Mouse (Mus musculus): ENCODE results near the gene Dennd1a.

Dennd1a gene

DNA sequence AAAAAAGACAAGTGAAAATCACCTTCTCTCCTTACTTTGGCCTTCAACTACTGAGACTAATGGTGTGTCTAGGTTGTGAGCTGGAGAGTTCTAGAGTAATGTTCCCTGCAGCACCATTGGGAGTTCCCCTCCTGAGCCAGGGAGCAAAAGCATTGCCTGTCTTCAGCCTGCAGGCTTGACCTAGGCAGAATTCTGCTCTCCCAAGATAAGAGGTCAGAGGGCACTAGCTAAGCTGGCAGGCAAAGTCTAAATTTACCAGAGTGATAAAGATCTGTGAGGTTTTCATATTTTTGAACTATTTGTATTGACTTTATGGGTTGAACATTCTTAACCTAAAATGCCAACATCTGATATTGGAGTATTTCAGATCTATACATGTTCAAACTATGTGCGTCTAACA is 125.7 kb downstream of the Dennd1a start:
- no peak for DNase-seq

DNA sequence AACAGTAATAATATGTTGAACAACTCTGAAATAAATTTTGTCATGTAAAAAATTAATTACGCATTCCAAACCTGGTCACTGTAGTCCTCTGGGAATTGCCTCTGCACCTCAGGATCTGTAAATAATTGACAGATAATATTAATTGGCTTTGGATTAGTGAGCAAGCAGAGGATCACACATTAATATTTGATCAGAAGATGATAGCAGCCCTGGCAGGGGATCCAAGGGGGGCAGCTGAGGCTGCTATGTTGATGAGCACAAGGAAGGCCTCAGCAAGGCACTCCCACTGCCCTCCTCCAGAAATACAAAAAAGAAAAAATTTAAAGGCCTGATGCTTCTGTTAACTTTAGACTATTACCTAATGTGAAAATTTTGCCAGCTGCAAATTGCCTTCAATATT is 127.5 kb downstream of the Dennd1a start:
- no peak for DNase-seq

DNA sequence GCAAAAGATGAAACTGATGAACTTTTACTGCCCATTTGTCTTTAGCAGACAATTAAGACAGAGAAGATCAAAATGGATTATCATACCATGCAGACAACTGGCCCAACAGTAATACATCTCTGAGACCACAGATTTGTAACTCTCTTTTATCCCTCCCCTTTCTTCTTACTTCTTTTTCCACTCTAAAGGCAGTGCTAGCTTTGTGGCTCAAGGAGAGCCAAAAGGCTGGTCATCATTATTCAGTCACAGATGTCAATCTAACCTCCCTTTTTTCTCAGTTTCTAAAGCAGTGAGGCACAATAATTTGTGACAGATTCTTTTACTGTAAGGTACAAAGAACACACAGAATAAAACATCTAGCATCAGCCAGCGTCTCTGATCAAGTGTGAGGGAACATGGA is 130.2 kb downstream of the Dennd1a start:
- DNase-seq: no peak

DNA sequence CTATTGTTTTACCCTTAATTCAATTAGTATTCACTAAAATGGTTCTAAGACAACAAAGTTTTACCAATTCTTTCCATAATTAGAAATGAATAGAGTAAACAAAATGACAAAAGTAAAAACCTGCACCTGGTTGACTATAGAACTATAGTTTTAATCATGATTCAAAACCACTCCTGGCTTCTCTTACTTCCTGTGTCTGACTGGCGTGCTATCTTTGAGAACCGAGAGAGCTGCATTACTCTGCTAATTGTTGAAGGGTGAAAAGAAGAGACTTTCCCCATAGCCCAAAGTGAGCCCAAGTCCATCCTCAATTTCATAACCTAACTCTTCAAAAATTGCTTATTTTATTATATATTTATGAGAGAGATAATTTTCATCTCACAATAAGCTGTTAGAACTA is 131.2 kb downstream of the Dennd1a start:
- DNase-seq: no peak

DNA sequence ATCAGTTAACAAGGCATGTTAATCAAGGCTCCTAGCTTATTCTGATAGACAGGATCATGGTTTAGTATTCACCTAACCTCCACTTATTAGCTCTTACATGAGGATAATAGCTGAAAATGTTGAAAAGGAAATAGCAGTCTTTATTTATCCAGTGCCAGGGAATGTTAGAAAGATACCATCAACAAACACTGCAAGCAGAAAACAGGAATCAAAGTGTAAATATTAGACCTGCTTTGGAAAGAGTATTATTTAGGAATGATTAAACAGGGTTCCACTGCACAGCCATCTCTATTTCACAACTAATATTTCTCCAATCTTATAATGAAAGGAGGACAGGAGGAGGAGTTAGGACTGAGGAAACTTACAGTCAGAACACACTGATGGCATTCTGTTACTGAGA is 142.4 kb downstream of the Dennd1a start:
- DNase-seq: no peak

DNA sequence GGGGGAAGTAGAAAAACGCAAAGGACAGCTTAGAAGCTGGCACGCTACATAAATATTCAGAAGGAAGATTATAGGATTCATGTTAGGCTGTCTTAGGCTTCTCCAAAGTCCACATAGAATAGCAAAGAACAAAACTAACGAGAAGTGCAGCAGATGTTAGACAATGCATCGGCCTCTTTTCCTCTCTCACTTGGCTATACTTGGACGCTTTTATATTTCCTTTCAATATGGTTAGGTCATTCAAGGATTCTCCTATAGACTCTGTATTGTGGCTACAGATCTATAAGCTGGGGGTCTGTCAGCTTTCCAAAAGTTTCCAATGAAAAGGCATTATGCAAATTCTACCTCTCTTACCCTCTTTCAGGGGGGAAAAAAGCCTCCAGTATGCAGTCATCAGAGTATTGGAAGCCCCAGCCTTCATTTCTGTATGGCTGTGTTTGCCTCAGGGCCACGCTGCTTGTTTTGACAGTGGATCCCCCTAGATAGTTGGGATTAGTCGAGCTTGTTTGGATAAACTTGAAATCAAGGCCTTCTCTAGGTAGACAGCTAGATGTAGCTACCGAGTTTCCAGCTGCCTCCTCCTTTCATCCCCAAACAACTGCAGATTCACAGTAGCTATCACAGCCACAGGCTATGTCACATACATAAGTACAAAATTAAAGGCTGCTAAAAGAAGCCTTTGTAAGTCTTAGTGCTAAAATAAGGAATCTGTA is 143.0 kb downstream of the Dennd1a start:
- DNase-seq: no peak

DNA sequence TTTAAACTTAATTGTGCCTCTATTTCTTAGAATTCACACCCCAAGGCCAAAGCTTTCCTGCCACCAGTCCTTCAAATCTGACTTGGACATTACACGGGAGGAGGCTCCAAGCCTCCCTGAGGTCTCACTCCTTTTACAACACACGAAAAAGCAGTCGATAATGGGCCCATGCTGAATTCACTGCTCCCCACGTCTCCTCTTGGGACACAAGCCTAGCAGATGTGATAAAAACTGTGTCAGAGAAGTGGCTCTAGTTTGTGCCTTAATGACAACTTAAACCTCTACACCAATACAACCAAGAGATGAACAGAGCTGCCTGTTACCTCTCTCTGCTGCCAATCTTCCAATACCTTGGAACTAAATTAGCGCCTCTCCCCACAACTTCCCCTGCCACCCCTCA is 144.3 kb downstream of the Dennd1a start:
- no peak for DNase-seq

DNA sequence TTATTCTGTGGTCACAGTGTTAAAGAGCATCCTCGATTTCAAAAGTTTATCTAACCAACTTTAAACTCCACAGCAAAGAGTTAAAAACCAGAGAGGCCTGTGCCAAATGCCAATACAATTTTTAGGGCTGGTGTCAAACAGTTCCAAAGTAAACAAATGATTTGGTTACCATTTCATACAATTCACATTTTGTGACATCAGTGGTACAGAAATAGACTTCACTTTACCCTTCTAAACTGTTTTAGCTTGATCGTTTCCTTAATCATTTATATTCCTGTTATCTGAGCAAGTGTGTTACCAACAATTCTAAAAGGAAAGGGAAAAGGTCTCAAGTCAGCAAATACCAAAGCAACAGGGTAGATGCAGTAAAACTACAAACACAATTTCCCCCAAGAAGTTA is 145.0 kb downstream of the Dennd1a start:
- no peak for DNase-seq

DNA sequence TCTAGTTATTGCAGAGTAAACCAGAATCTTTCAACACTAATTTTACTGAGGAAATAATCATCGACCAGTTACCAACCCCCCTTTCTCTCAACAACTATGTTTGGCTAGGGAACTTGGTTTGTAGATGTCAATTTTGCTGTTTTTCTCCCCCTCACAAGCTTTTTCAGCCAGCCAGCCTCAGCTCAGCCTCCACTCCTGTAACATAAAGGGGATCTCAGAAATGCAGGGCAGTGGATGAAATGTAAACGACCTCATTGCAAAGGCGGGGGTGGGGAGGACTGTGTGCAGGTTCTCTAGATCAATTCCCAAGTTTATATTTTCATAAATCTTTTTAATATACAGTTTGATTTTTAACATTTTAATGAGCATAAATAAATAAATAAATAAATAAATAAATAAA is 147.7 kb downstream of the Dennd1a start:
- DNase-seq: no peak

DNA sequence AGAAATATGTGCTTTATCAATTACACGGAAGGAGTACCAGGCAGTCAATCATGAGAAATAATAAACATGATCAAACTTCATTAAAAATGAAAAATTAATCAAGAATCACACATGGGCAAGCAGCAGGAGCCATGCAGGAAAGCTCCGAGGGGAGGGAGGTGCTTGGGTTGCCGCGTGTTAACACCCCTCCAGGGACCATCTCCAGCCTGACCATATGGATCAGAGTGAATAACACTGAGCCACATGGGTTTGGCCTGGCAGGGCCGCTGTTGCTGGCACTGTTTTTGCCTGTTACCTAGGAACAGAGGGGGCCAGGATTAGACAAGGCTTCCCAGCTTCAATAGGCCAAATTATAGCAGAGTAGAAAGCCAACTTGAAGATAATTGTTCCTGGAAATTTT is 150.1 kb downstream of the Dennd1a start:
- no peak for DNase-seq

DNA sequence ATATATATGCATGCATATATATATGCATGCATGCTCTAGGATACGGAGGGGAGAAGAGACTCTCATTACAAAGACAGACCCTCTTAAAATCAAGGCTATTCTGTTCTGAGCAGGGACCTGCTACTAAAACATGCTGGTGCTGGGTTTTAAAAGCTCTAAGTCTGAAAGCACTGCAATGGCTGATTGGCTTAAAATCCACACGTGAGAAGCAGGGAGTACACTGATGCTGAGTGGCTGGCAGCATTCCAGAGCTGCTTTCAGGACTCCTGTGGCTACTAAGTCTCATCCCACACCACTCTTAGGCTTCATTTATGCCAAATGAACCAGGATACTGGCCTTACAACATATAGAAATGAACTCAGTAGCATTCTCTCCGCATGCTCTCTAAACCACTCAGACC is 151.8 kb downstream of the Dennd1a start:
- no peak for DNase-seq

DNA sequence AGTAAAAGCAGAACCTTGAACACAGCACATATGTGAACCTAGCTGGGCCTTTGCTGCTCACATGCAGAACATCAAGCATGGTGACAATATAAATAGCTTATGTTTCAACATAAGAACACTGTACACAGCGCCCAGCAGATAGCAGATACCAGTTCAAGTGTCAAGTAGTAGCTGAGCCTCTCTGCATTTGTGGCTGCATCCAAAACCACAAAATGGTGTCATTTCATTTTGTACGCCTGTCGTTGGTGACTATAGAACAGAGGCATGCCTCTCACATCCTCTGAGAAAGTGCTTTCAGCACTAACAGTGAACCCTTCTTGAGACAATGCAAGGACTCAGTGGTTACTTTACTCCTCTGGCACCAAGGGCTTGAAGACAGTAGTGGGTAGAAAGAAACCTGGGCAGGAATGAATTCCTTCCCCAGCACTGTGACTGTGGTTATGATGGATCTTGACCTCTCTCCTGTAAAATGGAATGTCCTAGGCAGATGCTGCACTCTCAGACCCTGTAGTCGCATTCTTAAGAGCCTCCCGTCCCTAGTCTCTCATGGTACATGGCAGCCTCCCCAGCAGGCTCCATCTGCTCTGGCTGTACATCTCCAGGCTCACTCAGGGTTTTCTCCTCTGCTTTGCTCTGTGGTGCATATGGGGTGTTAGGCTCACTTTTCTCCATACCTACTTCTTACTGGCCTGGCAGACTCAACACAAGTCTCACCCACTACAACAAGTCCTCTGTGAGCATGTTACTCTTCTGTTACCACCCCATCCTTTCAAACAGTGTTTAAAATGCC is 154.0 kb downstream of the Dennd1a start:
- peak; percentile 9 for DNase-seq

DNA sequence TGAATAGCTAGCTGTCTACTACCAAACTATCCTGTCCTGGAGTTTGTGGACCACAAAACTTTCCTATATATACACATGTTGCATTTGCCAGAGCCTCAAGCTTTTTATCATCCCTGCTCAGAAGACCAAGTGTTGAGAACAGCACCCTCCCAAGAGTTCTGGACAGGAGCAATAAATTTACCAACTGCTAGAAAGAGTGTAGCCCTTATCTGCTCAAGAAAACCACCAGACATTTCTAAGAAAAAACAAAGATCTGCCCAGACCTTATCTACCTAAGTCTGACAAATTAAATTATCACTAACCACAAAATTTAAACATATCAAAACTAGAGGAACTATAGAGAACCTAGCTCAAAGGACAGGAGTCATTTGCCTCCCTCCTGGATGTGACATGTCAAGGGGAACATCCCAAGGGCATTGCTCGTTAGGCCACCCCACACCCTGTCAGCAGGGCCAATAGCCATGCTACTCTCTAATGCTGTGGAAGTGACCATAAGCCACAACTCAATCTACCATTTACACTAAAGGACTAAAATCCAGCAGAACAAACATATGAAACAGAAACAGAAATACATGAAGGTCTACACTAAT is 154.9 kb downstream of the Dennd1a start:
- no peak for DNase-seq

DNA sequence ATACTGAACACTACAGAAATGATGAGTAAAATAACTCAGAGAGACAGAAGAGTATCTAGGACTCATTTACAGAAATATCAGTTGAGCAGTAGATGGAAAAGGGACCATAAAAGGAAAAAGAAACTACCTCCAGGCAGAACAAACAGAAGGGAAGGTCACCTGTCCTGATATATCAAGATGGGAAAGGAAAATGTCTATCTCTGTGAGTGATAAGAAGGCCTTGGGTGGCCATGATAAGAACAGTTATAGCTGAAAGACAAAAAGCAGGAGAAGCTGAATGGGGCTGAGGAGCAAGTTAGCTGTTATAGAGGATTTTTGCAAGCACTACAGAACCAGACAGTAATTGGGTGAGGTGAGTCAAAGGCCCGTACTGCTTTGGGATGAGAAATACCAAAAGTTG is 155.7 kb downstream of the Dennd1a start:
- DNase-seq: no peak

DNA sequence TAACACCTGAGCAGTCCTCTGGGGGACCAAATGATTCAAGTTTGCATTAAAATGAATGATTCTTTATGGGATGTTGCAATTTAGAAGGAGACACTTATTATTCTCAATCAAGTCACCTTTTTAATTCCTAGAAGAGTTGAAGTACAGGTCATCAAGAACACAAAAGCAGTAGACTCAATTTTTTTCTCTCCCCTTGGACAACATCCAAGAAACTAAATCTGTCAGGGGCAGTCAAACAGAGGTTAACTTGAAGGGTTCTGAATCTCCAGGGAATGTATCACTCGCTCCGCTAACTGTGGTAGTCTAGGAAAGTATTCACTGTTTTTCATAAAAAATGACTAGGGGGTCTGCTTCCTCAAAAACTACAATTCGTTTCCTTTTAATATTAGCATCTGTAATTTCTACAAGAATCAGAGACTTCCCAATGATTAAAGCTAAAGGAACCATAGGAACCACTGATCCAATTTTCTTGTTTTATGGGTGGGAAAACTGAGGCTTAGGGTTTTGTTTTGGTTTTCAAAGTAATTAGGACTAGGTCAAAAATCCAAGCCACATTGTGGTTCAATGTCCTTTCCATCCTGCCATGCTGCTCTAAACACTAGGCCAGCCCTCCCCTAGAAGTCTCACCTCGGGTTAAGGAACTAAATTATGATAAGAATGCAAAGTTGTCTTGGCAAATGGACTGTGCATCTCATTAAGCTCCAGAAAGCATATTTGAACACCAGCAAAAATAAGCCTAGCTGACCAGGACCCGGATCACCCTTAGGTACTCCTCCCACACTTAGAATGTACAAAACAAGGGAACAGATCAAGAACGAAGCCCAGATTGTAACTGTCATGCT is 157.0 kb downstream of the Dennd1a start:
- DNase-seq: no peak

DNA sequence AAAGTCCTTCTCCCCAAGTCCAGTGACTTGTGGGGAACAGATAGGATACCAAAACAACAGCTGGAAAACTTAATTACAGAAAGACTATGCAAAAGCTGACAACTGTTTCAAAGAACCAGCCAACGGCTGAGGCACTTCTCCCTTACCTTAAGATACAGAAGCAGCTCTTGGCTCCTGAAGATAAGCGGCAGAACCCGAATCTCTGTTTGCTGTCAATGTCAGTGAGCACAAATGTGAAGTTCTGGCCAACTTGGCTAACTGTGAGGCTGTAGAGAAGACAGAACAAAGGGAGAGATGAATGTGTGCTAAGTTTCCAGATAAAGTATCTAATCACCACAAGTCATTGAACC is 160.8 kb downstream of the Dennd1a start:
- no peak for DNase-seq

DNA sequence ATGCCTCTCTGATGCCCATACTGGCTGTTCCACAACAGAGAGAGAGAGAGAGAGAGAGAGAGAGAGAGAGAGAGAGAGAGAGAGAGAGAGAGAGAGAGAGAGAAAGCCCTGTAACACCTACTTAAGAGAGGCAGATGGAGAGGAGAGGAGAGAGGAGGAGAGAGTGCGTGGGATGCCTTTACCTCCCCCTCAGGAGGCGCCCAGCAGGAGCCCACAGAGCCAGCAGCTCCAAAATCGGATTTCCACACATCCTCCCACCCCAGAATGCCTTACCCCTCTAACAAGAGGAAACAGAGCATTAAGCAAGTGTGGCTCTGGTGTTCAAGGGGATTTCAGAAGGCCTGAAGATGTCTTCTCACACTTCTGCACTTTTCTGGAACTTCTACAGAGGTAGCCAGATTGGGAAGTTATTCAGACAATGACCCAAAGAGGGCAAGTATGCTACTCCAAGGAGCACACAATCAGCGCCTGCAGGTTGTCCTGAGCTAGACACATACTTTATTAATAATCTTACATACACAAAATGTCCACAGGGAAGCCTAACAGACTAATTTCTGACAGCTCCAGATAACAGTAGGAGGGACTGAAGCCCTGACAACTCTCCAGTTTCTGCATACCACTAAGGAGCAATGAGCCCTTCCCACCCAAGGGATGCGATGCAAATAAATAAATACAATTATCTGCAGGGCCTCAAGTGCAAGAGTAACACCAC is 161.4 kb downstream of the Dennd1a start:
- DNase-seq: no peak

DNA sequence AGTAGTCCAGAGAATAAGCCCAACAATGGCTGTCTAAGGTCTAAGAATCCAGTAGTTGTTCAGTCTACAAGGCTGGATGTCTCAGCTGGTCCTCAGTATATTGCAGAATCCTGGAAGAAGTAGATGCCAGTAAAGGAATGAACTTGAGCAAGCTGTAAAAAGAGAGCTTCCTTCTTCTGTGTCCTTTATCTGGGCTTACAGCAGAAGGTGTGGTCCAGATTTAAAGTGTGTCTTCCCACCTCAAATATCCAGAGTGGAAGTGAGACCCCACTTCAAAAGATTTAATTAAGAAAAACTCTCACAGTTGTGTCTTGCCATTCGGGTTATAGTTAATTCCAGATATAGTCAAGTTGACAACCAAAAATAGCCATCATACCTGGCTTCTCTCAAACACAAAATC is 162.5 kb downstream of the Dennd1a start:
- no peak for DNase-seq

DNA sequence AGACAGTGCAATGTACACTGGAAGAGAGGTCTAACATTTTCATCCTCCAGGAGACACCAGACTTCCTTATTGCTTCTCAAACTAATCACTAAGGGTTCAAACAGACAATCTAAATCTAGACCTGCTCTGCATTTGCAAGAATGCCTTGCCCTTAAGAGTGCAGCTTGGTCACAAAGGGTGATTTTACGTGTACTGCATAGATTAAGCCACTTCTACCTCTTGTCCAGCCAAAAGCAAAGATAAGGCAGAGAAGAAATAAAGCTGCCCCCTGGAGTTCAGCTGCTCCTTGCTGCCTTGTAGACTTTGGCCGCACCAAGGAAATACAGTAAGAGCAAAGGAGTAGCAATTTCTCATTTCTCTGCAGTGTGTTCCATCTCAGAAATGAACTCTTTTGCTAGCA is 172.2 kb downstream of the Dennd1a start:
- no peak for DNase-seq

DNA sequence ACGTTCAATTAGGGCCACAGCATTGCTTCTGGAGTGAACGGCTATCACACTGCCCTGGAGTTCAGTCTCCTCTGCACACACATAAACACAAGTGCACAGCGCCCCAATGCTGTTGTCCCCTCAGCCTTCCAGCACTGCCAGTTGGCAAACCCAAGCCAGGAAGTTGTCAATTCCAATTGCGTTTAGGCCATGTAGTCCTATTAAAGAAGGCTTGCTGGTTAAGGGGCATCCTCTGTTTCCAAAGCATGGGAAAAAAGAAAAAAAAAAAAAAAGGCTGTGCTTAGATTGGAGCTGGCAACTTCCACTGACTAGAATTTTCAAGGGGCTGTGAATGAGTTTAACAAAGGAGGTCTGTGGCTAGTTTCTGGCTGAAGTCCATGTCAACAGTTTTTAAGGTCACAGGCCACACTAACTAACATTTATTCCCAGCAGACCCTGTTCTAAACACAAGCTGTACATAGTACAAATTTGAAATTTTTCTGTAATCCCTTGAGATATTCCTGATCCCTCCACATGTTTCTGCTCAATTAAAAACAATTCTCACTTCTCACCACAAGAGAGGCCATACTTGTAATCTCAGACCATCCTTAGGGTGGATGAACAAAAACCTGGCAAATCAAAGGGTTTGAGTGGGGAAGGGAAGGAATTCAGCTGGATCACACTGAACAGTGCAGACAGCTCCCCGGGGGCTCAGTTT is 175.4 kb downstream of the Dennd1a start:
- no peak for DNase-seq

DNA sequence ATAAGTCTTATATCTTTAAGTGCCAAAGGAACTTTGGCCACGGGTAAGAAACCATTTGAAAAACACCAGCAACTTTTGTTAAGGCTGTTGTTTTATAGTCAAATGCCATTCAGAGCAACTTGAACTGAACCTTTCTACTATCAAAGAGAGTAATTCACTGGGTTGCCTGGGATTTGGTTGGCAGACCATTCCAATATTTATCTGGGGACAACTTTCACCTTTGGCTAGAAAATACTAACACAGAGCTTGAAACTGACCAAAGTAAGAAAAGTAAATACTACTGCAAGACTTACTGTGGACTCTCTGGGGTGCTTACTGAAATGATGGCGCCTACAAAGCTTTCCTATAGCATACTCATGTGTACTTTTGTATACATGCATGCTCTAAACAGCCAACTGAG is 178.6 kb downstream of the Dennd1a start:
- DNase-seq: no peak

DNA sequence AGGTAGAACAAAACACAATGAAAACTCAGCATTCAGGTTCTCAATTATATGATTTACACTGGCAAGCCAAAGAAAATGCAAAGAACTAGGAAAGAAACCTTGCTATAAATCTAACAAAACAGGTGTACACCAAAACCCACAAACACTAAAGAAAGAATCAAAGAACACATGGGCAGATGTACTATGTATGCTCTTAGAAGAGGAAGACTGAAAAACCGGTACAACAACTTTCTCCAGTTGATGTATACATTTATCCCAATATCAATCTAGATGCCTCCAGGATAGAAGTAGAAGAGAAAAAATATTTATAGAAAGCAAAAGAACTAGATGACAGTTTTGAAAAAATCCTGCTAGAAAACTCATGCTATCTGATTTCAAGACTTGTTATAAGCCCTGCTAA is 184.5 kb downstream of the Dennd1a start:
- no peak for DNase-seq

Measured in thymus, postnatal 25 days (tissue).